Mouse (Mus musculus) adrenal gland, adult 2 months (tissue): ENCODE data around the gene Tff2. TPM values are rescaled to one million over a fixed set of nuclear protein-coding genes. Genes with fewer than 3 reads are reported as not detected.

Source experiments
- DNase-seq: peaks from one replicate; pipeline ENCODE4 v3.0.0; 2021
- long read RNA-seq: library from polyadenylated mRNA; stranded (forward); transcript quantifications from one replicate; pipeline ENCODE4 v2.0.0, GENCODE M21; 2021
- polyA plus RNA-seq: library from polyadenylated mRNA; depleted of rRNA; stranded (reverse); fragments of >200 nt; gene quantifications from 2 replicates; pipeline ENCODE4 v1.2.3, GENCODE M21; 2012; rRNA removed
- total RNA-seq, 2 experiments: library from RNA; stranded (reverse); gene quantifications; 2 replicates each; pipeline ENCODE4 v1.2.3; 2021

Gene Tff2
- total RNA-seq (not detected), polyA plus RNA-seq (1.1 TPM in 1 of 2 replicates, not detected in the other)
- long read RNA-seq: 0 reads

- no peak for DNase-seq
These were observed at the start of gene Tff2 for GRCm38 (mm10) chr17:31144040-31145037. Tff2 (minus strand) TSS chr17:31144282.

- no peak for DNase-seq
These were observed 49.3 kb upstream of the Tff2 start for GRCm38 (mm10) chr17:31193360-31193759.

GRCm38 (mm10) chr17:31192663-31193062 lies 48.6 kb upstream of the Tff2 start:
- DNase-seq: no peak

- DNase-seq: no peak
These were observed 47.7 kb upstream of the Tff2 start for GRCm38 (mm10) chr17:31191825-31192224.

GRCm38 (mm10) chr17:31187370-31187769 lies 43.3 kb upstream of the Tff2 start:
- peak; percentile 74 for DNase-seq

- no peak for DNase-seq
These were observed 40.3 kb upstream of the Tff2 start for GRCm38 (mm10) chr17:31184269-31184990.

GRCm38 (mm10) chr17:31183180-31183974 lies 39.3 kb upstream of the Tff2 start:
- no peak for DNase-seq

GRCm38 (mm10) chr17:31181490-31181889 lies 37.4 kb upstream of the Tff2 start:
- DNase-seq: no peak

GRCm38 (mm10) chr17:31176321-31176720 lies 32.2 kb upstream of the Tff2 start:
- DNase-seq: no peak

GRCm38 (mm10) chr17:31169796-31170195 lies 25.7 kb upstream of the Tff2 start:
- no peak for DNase-seq

GRCm38 (mm10) chr17:31165127-31165526 lies 21.0 kb upstream of the Tff2 start, which contains the start of gene Tff1:
Tff1 (minus strand) TSS chr17:31165277.
- DNase-seq: no peak

GRCm38 (mm10) chr17:31163821-31164220 lies 19.7 kb upstream of the Tff2 start:
- no peak for DNase-seq

- peak; percentile 6 for DNase-seq
These were observed 18.5 kb upstream of the Tff2 start for GRCm38 (mm10) chr17:31162607-31163006.

- DNase-seq: no peak
These were observed 16.2 kb upstream of the Tff2 start for GRCm38 (mm10) chr17:31160291-31160690.

GRCm38 (mm10) chr17:31157921-31158320 lies 13.8 kb upstream of the Tff2 start:
- no peak for DNase-seq

- no peak for DNase-seq
These were observed 9.7 kb upstream of the Tff2 start for GRCm38 (mm10) chr17:31153785-31154184.

GRCm38 (mm10) chr17:31152966-31153499 lies 9.0 kb upstream of the Tff2 start:
- DNase-seq: no peak

- DNase-seq: peak; percentile 4
These were observed 8.4 kb upstream of the Tff2 start for GRCm38 (mm10) chr17:31152512-31152911.

GRCm38 (mm10) chr17:31145998-31146397 lies 1.9 kb upstream of the Tff2 start:
- DNase-seq: no peak

GRCm38 (mm10) chr17:31142116-31142515 lies 2.0 kb downstream of the Tff2 start:
- peak; percentile 61 for DNase-seq

GRCm38 (mm10) chr17:31138398-31138797 lies 5.7 kb downstream of the Tff2 start:
- DNase-seq: peak; percentile 60

GRCm38 (mm10) chr17:31136821-31137220 lies 7.3 kb downstream of the Tff2 start:
- DNase-seq: no peak
